8 mouse cellular contexts compared by ENCODE assay signal in the genomic region with DNA sequence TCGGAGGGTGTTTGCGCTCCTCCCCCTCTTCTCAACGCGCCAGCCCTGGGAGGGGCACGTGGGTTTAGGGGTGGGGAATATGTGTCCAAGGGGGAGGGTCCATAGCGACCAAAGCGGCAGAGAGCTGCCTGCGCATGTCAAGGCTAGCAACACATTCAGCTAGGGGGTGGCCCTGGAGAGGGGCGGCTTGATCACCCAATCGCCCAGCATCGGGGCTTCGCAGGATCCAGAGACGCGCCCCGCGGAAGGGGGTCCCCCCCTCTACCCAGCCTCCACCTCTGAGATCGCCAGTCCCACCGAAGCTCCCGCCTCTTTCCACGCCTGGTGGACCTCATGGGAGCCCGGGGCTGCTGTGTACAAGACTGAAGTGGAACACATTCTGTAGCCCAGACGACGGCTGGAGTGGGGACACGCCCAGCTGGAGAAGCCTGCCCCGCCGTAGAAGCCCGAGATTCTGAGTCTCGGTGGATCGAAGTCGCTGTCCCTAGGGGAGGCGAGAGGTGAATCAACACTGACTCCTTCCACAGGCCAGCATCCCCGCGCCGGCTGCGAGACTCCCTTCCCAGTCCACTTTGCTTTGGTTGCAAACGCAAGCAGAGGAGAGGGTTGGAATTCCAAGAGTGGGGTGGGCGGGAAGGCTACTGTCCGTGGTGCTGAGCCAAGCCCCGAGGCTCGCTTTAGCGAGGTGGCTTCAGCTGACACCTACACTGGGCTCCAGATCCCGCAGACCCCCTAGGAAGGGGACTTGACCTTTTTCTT. TPM values are rescaled to one million over a fixed set of nuclear protein-coding genes. Genes with fewer than 3 reads are reported as not detected.
DNase-seq lines count a peak whose midpoint lies in the region; ATAC-seq and TF ChIP-seq lines count a peak whose summit lies in the region.

TSS of gene Scn3b (plus strand) at position 115 of the 759 bp plus-strand sequence.

- peak within 1 kb of the TSS; percentile 56 for H3K4me3 ChIP-seq in hindbrain, postnatal 0 days (ENCODE audit: low read length)
- peak within 1 kb of the TSS; percentile 35 for H3K4me3 ChIP-seq in limb, embryonic 13.5 days
- peak within 1 kb of the TSS; percentile 55 for H3K4me3 ChIP-seq in midbrain, embryonic 13.5 days (replicated peaks)
- peak within 1 kb of the TSS; percentile 33 for H3K4me3 ChIP-seq in stomach, postnatal 0 days (ENCODE audit: low read depth, low read length)

- no peak for TF ChIP-seq EP300 in stomach, postnatal 0 days (optimal IDR thresholded peaks at IDR 0.05)

- DNase-seq in cerebellum, adult 9-11 months: no peak
- peak; percentile 74 for DNase-seq in embryo, embryonic 10 days (ENCODE audit: low spot score)
- peak; percentile 73 for DNase-seq in gastrocnemius, postnatal 14 days
- DNase-seq in hindbrain, postnatal 0 days (ENCODE audit: low spot score): peak; percentile 95
- peak; percentile 54 for DNase-seq in stomach, postnatal 0 days (ENCODE audit: low spot score)

- WGBS in hindbrain, postnatal 0 days: under 1% methylated on average over 42 of the region's 42 CpGs
- WGBS in limb, embryonic 13.5 days: 1% methylated on average over 40 of the region's 42 CpGs
- WGBS in midbrain, embryonic 13.5 days: 0% methylated on average over 40 of the region's 42 CpGs
- under 1% methylated on average over 41 of the region's 42 CpGs for WGBS in stomach, postnatal 0 days

- peaks cover 17% of the 10 kb centered on the region; the same call in 1 of the 2 replicates for H3K4me1 ChIP-seq in hindbrain, postnatal 0 days (ENCODE audit: insufficient read depth, low read length)
- H3K4me1 ChIP-seq in limb, embryonic 13.5 days: peaks cover 14% of the 10 kb centered on the region
- H3K4me1 ChIP-seq in midbrain, embryonic 13.5 days (replicated peaks): peaks cover 52% of the 10 kb centered on the region
- H3K4me1 ChIP-seq in stomach, postnatal 0 days (replicated peaks; ENCODE audit: control insufficient read depth, insufficient read depth): no peaks in the 10 kb centered on the region

- intact Hi-C loops in gastrocnemius, postnatal 14 days (cut with DNase I; ENCODE audit: low total_unique reads): no loop called here

- H3K27ac ChIP-seq in hindbrain, postnatal 0 days: peak within 1 kb of the TSS; percentile 81
- no peak within 1 kb of the TSS for H3K27ac ChIP-seq in limb, embryonic 13.5 days
- peak within 1 kb of the TSS; percentile 67 for H3K27ac ChIP-seq in midbrain, embryonic 13.5 days
- no peak within 1 kb of the TSS for H3K27ac ChIP-seq in stomach, postnatal 0 days (replicated peaks)

- H3K4me2 ChIP-seq in hindbrain, postnatal 0 days (ENCODE audit: low read depth, low read length): peak within 1 kb of the TSS; percentile 62
- peak within 1 kb of the TSS; percentile 64 for H3K4me2 ChIP-seq in limb, embryonic 13.5 days (replicated peaks)
- peak within 1 kb of the TSS; percentile 70 for H3K4me2 ChIP-seq in midbrain, embryonic 13.5 days (replicated peaks)
- H3K4me2 ChIP-seq in stomach, postnatal 0 days (replicated peaks; ENCODE audit: low read depth): peak within 1 kb of the TSS; percentile 60

- no peaks in the 10 kb centered on the region for H3K27me3 ChIP-seq in hindbrain, postnatal 0 days (ENCODE audit: insufficient read depth, low read length)
- H3K27me3 ChIP-seq in limb, embryonic 13.5 days: peaks cover 33% of the 10 kb centered on the region
- no peaks in the 10 kb centered on the region for H3K27me3 ChIP-seq in midbrain, embryonic 13.5 days
- no peaks in the 10 kb centered on the region for H3K27me3 ChIP-seq in stomach, postnatal 0 days (ENCODE audit: control insufficient read depth, insufficient read depth, low read length)

- ATAC-seq in cerebellum, adult (ENCODE audit: insufficient number of reproducible peaks, low FRiP score, low TSS enrichment): peak; percentile 40
- peak; percentile 97 for ATAC-seq in hindbrain, postnatal 0 days
- ATAC-seq in limb, embryonic 13.5 days (ENCODE audit: low FRiP score, low read depth): peak; percentile 79
- ATAC-seq in midbrain, embryonic 13.5 days: peak; percentile 97
- peak; percentile 77 for ATAC-seq in stomach, postnatal 0 days (ENCODE audit: low FRiP score, low TSS enrichment)

- no peak for TF ChIP-seq CTCF in hindbrain, postnatal 0 days (IDR thresholded peaks at IDR 0.05; ENCODE audit: low read depth)
- TF ChIP-seq CTCF in stomach, postnatal 0 days (IDR thresholded peaks at IDR 0.05; ENCODE audit: low read depth): no peak

- no peaks in the 10 kb centered on the region for H3K9me3 ChIP-seq in hindbrain, postnatal 0 days (ENCODE audit: low read length)
- H3K9me3 ChIP-seq in limb, embryonic 13.5 days: no peaks in the 10 kb centered on the region
- H3K9me3 ChIP-seq in midbrain, embryonic 13.5 days: no peaks in the 10 kb centered on the region
- no peaks in the 10 kb centered on the region for H3K9me3 ChIP-seq in stomach, postnatal 0 days (ENCODE audit: control insufficient read depth, low read length)

- peak within 1 kb of the TSS; percentile 61 for H3K9ac ChIP-seq in hindbrain, postnatal 0 days (replicated peaks; ENCODE audit: low read length)
- no peak within 1 kb of the TSS for H3K9ac ChIP-seq in limb, embryonic 13.5 days
- peak within 1 kb of the TSS; percentile 79 for H3K9ac ChIP-seq in midbrain, embryonic 13.5 days (replicated peaks)
- H3K9ac ChIP-seq in stomach, postnatal 0 days (ENCODE audit: low read length): no peak within 1 kb of the TSS

- no peaks in the 10 kb centered on the region for H3K36me3 ChIP-seq in hindbrain, postnatal 0 days (ENCODE audit: insufficient read depth, low read length)
- H3K36me3 ChIP-seq in limb, embryonic 13.5 days: no peaks in the 10 kb centered on the region
- H3K36me3 ChIP-seq in midbrain, embryonic 13.5 days: no peaks in the 10 kb centered on the region
- H3K36me3 ChIP-seq in stomach, postnatal 0 days (ENCODE audit: control insufficient read depth, insufficient read depth, low read length): no peaks in the 10 kb centered on the region

RNA-seq across cellular contexts. Expression of gene Scn3b, which starts in this region (rescaled TPM):
- 1 to 10 TPM; 2.5 to 4.2 TPM for total RNA-seq in gastrocnemius, postnatal 14 days (2021)
- total RNA-seq in hindbrain, postnatal 0 days (2014; rRNA removed): 154 and 159 TPM in 2 replicates
- 94.5 and 109 TPM in 2 replicates for polyA plus RNA-seq in hindbrain, postnatal 0 days (2015; fragmentation: Nextera tagmentation; extraction: Ambion mirVana)
- 3.5 and 5.0 TPM in 2 replicates for polyA plus RNA-seq in limb, embryonic 13.5 days (2015; fragmentation: Nextera tagmentation; extraction: Ambion mirVana)
- 86.5 and 89.4 TPM in 2 replicates for polyA plus RNA-seq in midbrain, embryonic 13.5 days (2015; fragmentation: Nextera tagmentation; extraction: Ambion mirVana)
- 2.0 and 2.9 TPM in 2 replicates for polyA plus RNA-seq in stomach, postnatal 0 days (2015; fragmentation: Nextera tagmentation; extraction: Ambion mirVana)

Comparison
In these comparisons a context has a peak if more than half of its experiments do, and no peak if none do; other contexts are left out.
1. RNA of gene Scn3b (total RNA-seq): 154 to 159 TPM in hindbrain, postnatal 0 days; 2.5 to 4.2 TPM in gastrocnemius, postnatal 14 days; every median in the first group is over 10 times any median in the second.
2. RNA of gene Scn3b (polyA plus RNA-seq): 94.5 to 109 TPM in hindbrain, postnatal 0 days and 86.5 to 89.4 TPM in midbrain, embryonic 13.5 days; 3.5 to 5.0 TPM in limb, embryonic 13.5 days and 2.0 to 2.9 TPM in stomach, postnatal 0 days; every median in the first group is over 10 times any median in the second.
3. ATAC-seq: peak in every context shown above with its lines; median percentile 97 in hindbrain, postnatal 0 days; 97 in midbrain, embryonic 13.5 days; 79 in limb, embryonic 13.5 days; 77 in stomach, postnatal 0 days; 40 in cerebellum, adult.
4. H3K27ac ChIP-seq: peak in hindbrain, postnatal 0 days (single experiment) and midbrain, embryonic 13.5 days (single experiment); none in limb, embryonic 13.5 days (single experiment) and stomach, postnatal 0 days (single experiment).
5. H3K9ac ChIP-seq: peak in hindbrain, postnatal 0 days (single experiment) and midbrain, embryonic 13.5 days (single experiment); none in limb, embryonic 13.5 days (single experiment) and stomach, postnatal 0 days (single experiment).
6. Peak in every context shown above with its lines, with median percentiles within 50 percentile points of each other: H3K4me2 ChIP-seq and H3K4me3 ChIP-seq.